Mouse (Mus musculus) liver, adult 2 months (tissue): ENCODE measurements around the gene Slc7a6. TPM values are rescaled to one million over a fixed set of nuclear protein-coding genes. Genes with fewer than 3 reads are reported as not detected.
"Not testable (repeated sequence)": the region's sequence is repeated elsewhere in the genome, so short reads cannot be mapped to it uniquely, and the experiment has no call there.

Experiments
- DNase-seq: peaks from one replicate; pipeline ENCODE4 v3.0.0-alpha.2; 2011; ENCODE audit warnings: low read depth, low spot score; ENCODE audit errors: extremely low read depth
- H3K27ac ChIP-seq: fragments of 200-500 bp; replicated peaks from 2 replicates; pipeline ENCODE4 v1.5.1; 2012; ENCODE audit warnings: low read depth, mild to moderate bottlenecking, control low read depth, inconsistent platforms, low read length; ENCODE audit not compliant: insufficient read depth
- H3K27me3 ChIP-seq: fragments of 200-500 bp; 2 replicates; pipeline ENCODE4 v1.6.1; 2012; ENCODE audit warnings: mild to moderate bottlenecking, moderate library complexity, low read length, inconsistent platforms; ENCODE audit not compliant: control insufficient read depth, insufficient read depth
- H3K36me3 ChIP-seq: fragments of 200-500 bp; 2 replicates; pipeline ENCODE4 v1.6.1; 2012; ENCODE audit warnings: low read length, inconsistent platforms; ENCODE audit not compliant: control insufficient read depth, insufficient read depth
- H3K4me1 ChIP-seq: fragments of 200-500 bp; 2 replicates; pipeline ENCODE4 v1.6.1; 2011; ENCODE audit warnings: low read length; ENCODE audit not compliant: control insufficient read depth, insufficient read depth
- H3K4me3 ChIP-seq: fragments of 200-500 bp; 2 replicates; pipeline ENCODE4 v1.5.1; 2011; ENCODE audit warnings: low read depth, mild to moderate bottlenecking, control low read depth, low read length, moderate library complexity; ENCODE audit not compliant: insufficient read depth
- H3K79me2 ChIP-seq: fragments of 200-500 bp; 2 replicates; pipeline ENCODE4 v1.6.1; 2012; ENCODE audit warnings: inconsistent platforms, mild to moderate bottlenecking, low read length, moderate library complexity; ENCODE audit not compliant: control insufficient read depth, insufficient read depth
- H3K9ac ChIP-seq: fragments of 200-500 bp; 2 replicates; pipeline ENCODE4 v1.6.1; 2012; ENCODE audit warnings: low read depth, mild to moderate bottlenecking, control low read depth, inconsistent platforms, low read length
- CTCF ChIP-seq: fragments of 200-500 bp; IDR thresholded peaks from 2 replicates; pipeline ENCODE4 v1.5.1; 2011; ENCODE audit warnings: low read depth, low read length, control low read depth
- POLR2A ChIP-seq: fragments of 200-500 bp; IDR thresholded peaks from 2 replicates; pipeline ENCODE4 v1.6.1; 2011; ENCODE audit warnings: low read length, control low read depth; ENCODE audit not compliant: insufficient read depth; ENCODE audit errors: extremely low read depth
- WGBS: fragments of 180-500 bp; shearing (Covaris S2); methylation state at CpG from one replicate; pipeline ENCODE4 v1.1.7; 2018; 5-methylcytosine and 5-hydroxymethylcytosine counted together
- polyA plus RNA-seq: library from polyadenylated mRNA; depleted of rRNA; stranded (reverse); fragments of >200 nt; gene quantifications from 2 replicates; pipeline ENCODE4 v1.2.3, GENCODE M21; 2012
- total RNA-seq: library from RNA; depleted of rRNA; stranded (reverse); fragments of >200 nt; gene quantifications from 2 replicates; pipeline ENCODE4 v1.2.3, GENCODE M21; 2014

Slc7a6 gene
- total and polyA plus RNA-seq, 2 experiments, result 0.09 to 0.91 TPM

- H3K4me1 ChIP-seq, result no peaks in the 10 kb centered on the region
- no peak for DNase-seq
- TF ChIP-seq CTCF (no peak), POLR2A (no peak)
Measured at GRCm38 (mm10) chr8:106191639-106192038, 23.0 kb downstream of the Slc7a6 start.

GRCm38 (mm10) chr8:106193162-106193561 lies 24.5 kb downstream of the Slc7a6 start:
- DNase-seq, result no peak
- Histone ChIP-seq H3K9ac (no peak overlapping the region), H3K4me1 (no peaks in the 10 kb centered on the region), H3K27me3 (no peaks in the 10 kb centered on the region), H3K36me3 (no peaks in the 10 kb centered on the region), H3K27ac (no peak overlapping the region), H3K4me3 (no peak overlapping the region), H3K79me2 (no peaks in the 10 kb centered on the region)
- no peak for TF ChIP-seq POLR2A
- no peak for TF ChIP-seq CTCF
- WGBS, result 73% methylated on average over 6 of the region's 6 CpGs

More at GRCm38 (mm10) chr8:106191639-106192038, 23.0 kb downstream of the Slc7a6 start:
- H3K4me3 ChIP-seq, result no peak overlapping the region
- H3K36me3 ChIP-seq, result no peaks in the 10 kb centered on the region
- H3K79me2 ChIP-seq, result no peaks in the 10 kb centered on the region
- no peaks in the 10 kb centered on the region for H3K27me3 ChIP-seq
- no peak overlapping the region for H3K9ac ChIP-seq
- 89% methylated on average over 5 of the region's 5 CpGs for WGBS
- H3K27ac ChIP-seq, result no peak overlapping the region

GRCm38 (mm10) chr8:106194062-106194461 lies 25.4 kb downstream of the Slc7a6 start:
- Histone ChIP-seq H3K4me3 (no peak overlapping the region), H3K79me2 (no peaks in the 10 kb centered on the region), H3K4me1 (no peaks in the 10 kb centered on the region), H3K27me3 (no peaks in the 10 kb centered on the region), H3K9ac (no peak overlapping the region), H3K27ac (no peak overlapping the region), H3K36me3 (no peaks in the 10 kb centered on the region)
- TF ChIP-seq POLR2A (no peak), CTCF (no peak)
- no peak for DNase-seq
- 86% methylated on average over 5 of the region's 5 CpGs for WGBS

- no peaks in the 10 kb centered on the region for H3K27me3 ChIP-seq
- H3K9ac ChIP-seq, result no peak overlapping the region
- no peaks in the 10 kb centered on the region for H3K79me2 ChIP-seq
- peaks cover 34% of the 10 kb centered on the region for H3K36me3 ChIP-seq
- H3K4me3 ChIP-seq, result no peak overlapping the region
- DNase-seq, result peak; percentile 32
- WGBS, result 23% methylated on average over 1 of the region's 1 CpGs
- no peaks in the 10 kb centered on the region for H3K4me1 ChIP-seq
- TF ChIP-seq POLR2A, result no peak
- TF ChIP-seq CTCF, result peak; percentile 34; the same call in 1 of the 2 replicates
- H3K27ac ChIP-seq, result no peak overlapping the region
Measured at GRCm38 (mm10) chr8:106198741-106199140, 30.1 kb downstream of the Slc7a6 start.

GRCm38 (mm10) chr8:106199596-106199995 lies 30.9 kb downstream of the Slc7a6 start:
- DNase-seq, H3K27me3 ChIP-seq, H3K4me3 ChIP-seq, H3K9ac ChIP-seq, H3K27ac ChIP-seq, H3K79me2 ChIP-seq, H3K4me1 ChIP-seq: not testable (repeated sequence)
- H3K36me3 ChIP-seq, result peaks cover 41% of the 10 kb centered on the region
- WGBS, result 86% methylated on average over 3 of the region's 3 CpGs

- Histone ChIP-seq H3K36me3 (peaks cover 20% of the 10 kb centered on the region), H3K4me1 (peaks cover 2% of the 10 kb centered on the region; the same call in 1 of the 2 replicates), H3K79me2 (no peaks in the 10 kb centered on the region; the same call in 1 of the 2 replicates), H3K27ac (peak overlapping the region; percentile 82), H3K4me3 (peak overlapping the region; percentile 73), H3K9ac (peak overlapping the region; percentile 88), H3K27me3 (no peaks in the 10 kb centered on the region)
- under 1% methylated on average over 35 of the region's 35 CpGs for WGBS
- peak; percentile 66 for DNase-seq
- TF ChIP-seq POLR2A (no peak), CTCF (no peak)
Measured at GRCm38 (mm10) chr8:106210035-106210731, 41.5 kb downstream of the Slc7a6 start.
